23 mouse cellular contexts compared by ENCODE assay signal in the genomic region with DNA sequence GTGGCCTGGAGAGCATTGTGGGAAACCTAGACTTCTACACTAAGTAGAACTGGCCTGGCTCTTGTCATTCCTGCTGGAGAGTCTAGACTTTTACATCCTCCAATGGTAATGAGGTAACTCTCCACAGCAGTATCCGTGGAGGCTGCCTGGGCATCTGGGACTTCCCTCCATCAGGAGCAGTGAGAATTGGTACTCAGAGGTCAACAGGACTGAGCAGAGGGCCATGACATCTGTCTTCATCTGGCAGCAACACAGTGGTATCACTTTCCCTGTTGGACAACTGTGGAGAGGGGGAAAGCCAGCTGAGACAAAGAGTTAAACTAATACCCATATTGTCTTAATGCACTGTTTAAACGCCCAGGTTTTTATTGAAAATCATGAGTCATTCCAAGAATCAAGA. TPM values are rescaled to one million over a fixed set of nuclear protein-coding genes. Genes with fewer than 3 reads are reported as not detected.
"Had no signal": no experiment of that assay in that cellular context is flagged by ENCODE, and none has a peak within 500 bp of the region (broad histone marks: within the 10 kb centered on the region; RNA-seq: fewer than 3 reads in every experiment).

No protein-coding gene starts in this region.

- ATAC-seq: liver, postnatal 0 days; lung, postnatal 0 days; midbrain, embryonic 16.5 days had no signal

- H3K4me1 ChIP-seq: liver, embryonic 15.5 days; lung, embryonic 15.5 days; midbrain, embryonic 10.5 days; midbrain, embryonic 12.5 days; neural tube, embryonic 13.5 days; stomach, embryonic 15.5 days had no signal

- H3K4me2 ChIP-seq: liver, embryonic 15.5 days; lung, embryonic 15.5 days; midbrain, embryonic 12.5 days; neural tube, embryonic 13.5 days; stomach, embryonic 15.5 days had no signal

- H3K36me3 ChIP-seq: liver, embryonic 15.5 days; lung, embryonic 15.5 days; midbrain, embryonic 10.5 days; midbrain, embryonic 12.5 days; neural tube, embryonic 13.5 days; stomach, embryonic 15.5 days had no signal

- H3K4me3 ChIP-seq: liver, embryonic 15.5 days; lung, embryonic 15.5 days; midbrain, embryonic 10.5 days; midbrain, embryonic 12.5 days; neural tube, embryonic 13.5 days; stomach, embryonic 15.5 days had no signal

- H3K9ac ChIP-seq: liver, embryonic 15.5 days; liver, postnatal 0 days; lung, embryonic 15.5 days; midbrain, embryonic 12.5 days; neural tube, embryonic 13.5 days; stomach, embryonic 15.5 days had no signal

- H3K9me3 ChIP-seq: liver, embryonic 15.5 days; lung, embryonic 15.5 days; midbrain, embryonic 10.5 days; midbrain, embryonic 12.5 days; neural tube, embryonic 13.5 days; stomach, embryonic 15.5 days had no signal

- DNase-seq: liver, postnatal 0 days; lung, adult 2 months; lung, postnatal 14 days; lung, postnatal 36 days; midbrain, embryonic 14.5 days; right cerebral cortex, postnatal 14 days; thymus, adult 2 months; thymus, postnatal 36 days had no signal

- H3K27me3 ChIP-seq: liver, embryonic 15.5 days; lung, embryonic 15.5 days; midbrain, embryonic 12.5 days; neural tube, embryonic 13.5 days; stomach, embryonic 15.5 days had no signal

- H3K27ac ChIP-seq: liver, embryonic 15.5 days; lung, embryonic 15.5 days; macrophage; midbrain, embryonic 10.5 days; midbrain, embryonic 12.5 days; neural tube, embryonic 13.5 days; stomach, embryonic 15.5 days; stomach, postnatal 0 days had no signal

RNA-seq across cellular contexts. Expression of a gene that starts 26.2 kb away (rescaled TPM):
- total RNA-seq: megakaryocyte, adult 5-6 weeks; megakaryocyte-erythroid progenitor cell, adult 5-6 weeks; neutrophil, adult 5-6 weeks had no signal
- polyA plus RNA-seq: liver, embryonic 15.5 days; liver, postnatal 0 days; macrophage; midbrain, embryonic 10.5 days; neural tube, embryonic 11.5 days; neural tube, embryonic 13.5 days; spleen, adult 2 months; stomach, embryonic 15.5 days; stomach, postnatal 0 days had no signal
